In genomic region chr1:40680868-40681698, GRCm38 (mm10) we compare ENCODE assay signal across 8 mouse cellular contexts. TPM values are rescaled to one million over a fixed set of nuclear protein-coding genes. Genes with fewer than 3 reads are reported as not detected.
DNase-seq lines count a peak whose midpoint lies in the region; ATAC-seq lines count a peak whose summit lies in the region.

No protein-coding gene starts in this region.

- H3K36me3 ChIP-seq in heart, embryonic 12.5 days = no peaks in the 10 kb centered on the region
- no peaks in the 10 kb centered on the region for H3K36me3 ChIP-seq in kidney, embryonic 15.5 days
- no peaks in the 10 kb centered on the region for H3K36me3 ChIP-seq in liver, embryonic 13.5 days

- WGBS in heart, embryonic 12.5 days = 2% methylated on average over 73 of the region's 90 CpGs
- WGBS in kidney, embryonic 15.5 days = under 1% methylated on average over 52 of the region's 90 CpGs
- under 1% methylated on average over 69 of the region's 90 CpGs for WGBS in liver, embryonic 13.5 days (ENCODE audit: insufficient replicate concordance)

- peak overlapping the region; percentile 73 for H3K4me3 ChIP-seq in heart, embryonic 12.5 days
- peak overlapping the region; percentile 61 for H3K4me3 ChIP-seq in kidney, embryonic 15.5 days (replicated peaks)
- peak overlapping the region; percentile 56 for H3K4me3 ChIP-seq in liver, embryonic 13.5 days (replicated peaks)

- no peaks in the 10 kb centered on the region for H3K9me3 ChIP-seq in heart, embryonic 12.5 days (replicated peaks)
- no peaks in the 10 kb centered on the region for H3K9me3 ChIP-seq in kidney, embryonic 15.5 days (replicated peaks)
- no peaks in the 10 kb centered on the region for H3K9me3 ChIP-seq in liver, embryonic 13.5 days (replicated peaks)

- peaks cover 70% of the 10 kb centered on the region for H3K27me3 ChIP-seq in heart, embryonic 12.5 days (replicated peaks)
- H3K27me3 ChIP-seq in kidney, embryonic 15.5 days = peaks cover 67% of the 10 kb centered on the region
- H3K27me3 ChIP-seq in liver, embryonic 13.5 days = peaks cover 64% of the 10 kb centered on the region

- H3K27ac ChIP-seq in heart, embryonic 12.5 days (ENCODE audit: poor library complexity, severe bottlenecking) = no peak overlapping the region
- H3K27ac ChIP-seq in kidney, embryonic 15.5 days = no peak overlapping the region
- no peak overlapping the region for H3K27ac ChIP-seq in liver, embryonic 13.5 days

- H3K4me2 ChIP-seq in heart, embryonic 12.5 days = peak overlapping the region; percentile 99
- peak overlapping the region; percentile 99 for H3K4me2 ChIP-seq in kidney, embryonic 15.5 days
- H3K4me2 ChIP-seq in liver, embryonic 13.5 days = peak overlapping the region; percentile 74

- peak overlapping the region; percentile 59 for H3K9ac ChIP-seq in heart, embryonic 12.5 days
- peak overlapping the region; percentile 44 for H3K9ac ChIP-seq in kidney, embryonic 15.5 days
- H3K9ac ChIP-seq in liver, embryonic 13.5 days = no peak overlapping the region

- H3K4me1 ChIP-seq in heart, embryonic 12.5 days (replicated peaks) = peaks cover 8% of the 10 kb centered on the region
- peaks cover 24% of the 10 kb centered on the region for H3K4me1 ChIP-seq in kidney, embryonic 15.5 days
- H3K4me1 ChIP-seq in liver, embryonic 13.5 days (replicated peaks) = peaks cover 7% of the 10 kb centered on the region; the same call in 1 of the 2 replicates

- DNase-seq in heart, adult 11 months = peak; percentile 90
- no peak for DNase-seq in heart, adult 8-10 months (ENCODE audit: low spot score)
- DNase-seq in embryo, embryonic 9.5 days (ENCODE audit: extremely low spot score) = peak; percentile 41
- DNase-seq in liver, embryonic 13.5 days = no peak
- DNase-seq in naive thymus-derived CD4-positive, alpha-beta T cell, adult 2 months (ENCODE audit: low read depth) = peak; percentile 21
- DNase-seq in thymus, postnatal 10 days (ENCODE audit: low spot score in 2 of 2) = peak; percentile 8 to 33

- peak; percentile 67 for ATAC-seq in heart, embryonic 12.5 days (ENCODE audit: insufficient number of reproducible peaks, low FRiP score)
- peak; percentile 85 for ATAC-seq in kidney, embryonic 15.5 days (replicated peaks; ENCODE audit: low FRiP score)
- ATAC-seq in liver, embryonic 13.5 days (ENCODE audit: low read depth) = 0 out of 2 replicates have a peak, but pooled peaks have one; percentile 26

RNA-seq across cellular contexts. Expression of gene Slc9a2, which starts 0.7 kb away (rescaled TPM):
- 1 to 10 TPM; 2.5 to 2.9 (median 2.6) TPM for total RNA-seq in heart, adult 8-10 months (2022)
- 0.04 and 0.05 TPM in 2 replicates for polyA plus RNA-seq in heart, embryonic 12.5 days (2016; fragmentation: Nextera tagmentation; extraction: Ambion mirVana)
- polyA plus RNA-seq in kidney, embryonic 15.5 days (2015; fragmentation: Nextera tagmentation; extraction: Ambion mirVana) = 1.7 and 2.0 TPM in 2 replicates
- polyA plus RNA-seq in liver, embryonic 13.5 days (2015; fragmentation: Nextera tagmentation; extraction: Ambion mirVana) = not detected in 2 replicates

Comparison
In these comparisons a context has a peak if more than half of its experiments do, and no peak if none do; other contexts are left out.
1. DNase-seq: peak in heart, adult 11 months (single experiment), embryo, embryonic 9.5 days (single experiment), naive thymus-derived CD4-positive, alpha-beta T cell, adult 2 months (single experiment) and thymus, postnatal 10 days (2 of 2); none in heart, adult 8-10 months (single experiment) and liver, embryonic 13.5 days (single experiment).
2. ATAC-seq: peak in every context shown above with its lines; median percentile 85 in kidney, embryonic 15.5 days; 67 in heart, embryonic 12.5 days; 26 in liver, embryonic 13.5 days.
3. Peak in every context shown above with its lines, with median percentiles within 50 percentile points of each other: H3K4me2 ChIP-seq and H3K4me3 ChIP-seq.